Mouse (Mus musculus) liver, adult 2 months (tissue): Measurements from ENCODE around the gene Mfsd12. TPM values are rescaled to one million over a fixed set of nuclear protein-coding genes. Genes with fewer than 3 reads are reported as not detected.

Experiments
- DNase-seq: peaks from one replicate; pipeline ENCODE4 v3.0.0-alpha.2; 2011; ENCODE audit warnings: low read depth, low spot score; ENCODE audit errors: extremely low read depth
- H3K27ac ChIP-seq: fragments of 200-500 bp; replicated peaks from 2 replicates; pipeline ENCODE4 v1.5.1; 2012; ENCODE audit warnings: low read depth, mild to moderate bottlenecking, control low read depth, inconsistent platforms, low read length; ENCODE audit not compliant: insufficient read depth
- H3K27me3 ChIP-seq: fragments of 200-500 bp; 2 replicates; pipeline ENCODE4 v1.6.1; 2012; ENCODE audit warnings: mild to moderate bottlenecking, moderate library complexity, low read length, inconsistent platforms; ENCODE audit not compliant: control insufficient read depth, insufficient read depth
- H3K36me3 ChIP-seq: fragments of 200-500 bp; 2 replicates; pipeline ENCODE4 v1.6.1; 2012; ENCODE audit warnings: low read length, inconsistent platforms; ENCODE audit not compliant: control insufficient read depth, insufficient read depth
- H3K4me1 ChIP-seq: fragments of 200-500 bp; 2 replicates; pipeline ENCODE4 v1.6.1; 2011; ENCODE audit warnings: low read length; ENCODE audit not compliant: control insufficient read depth, insufficient read depth
- H3K4me3 ChIP-seq: fragments of 200-500 bp; 2 replicates; pipeline ENCODE4 v1.5.1; 2011; ENCODE audit warnings: low read depth, mild to moderate bottlenecking, control low read depth, low read length, moderate library complexity; ENCODE audit not compliant: insufficient read depth
- H3K79me2 ChIP-seq: fragments of 200-500 bp; 2 replicates; pipeline ENCODE4 v1.6.1; 2012; ENCODE audit warnings: inconsistent platforms, mild to moderate bottlenecking, low read length, moderate library complexity; ENCODE audit not compliant: control insufficient read depth, insufficient read depth
- H3K9ac ChIP-seq: fragments of 200-500 bp; 2 replicates; pipeline ENCODE4 v1.6.1; 2012; ENCODE audit warnings: low read depth, mild to moderate bottlenecking, control low read depth, inconsistent platforms, low read length
- CTCF ChIP-seq: fragments of 200-500 bp; IDR thresholded peaks from 2 replicates; pipeline ENCODE4 v1.5.1; 2011; ENCODE audit warnings: low read depth, low read length, control low read depth
- POLR2A ChIP-seq: fragments of 200-500 bp; IDR thresholded peaks from 2 replicates; pipeline ENCODE4 v1.6.1; 2011; ENCODE audit warnings: low read length, control low read depth; ENCODE audit not compliant: insufficient read depth; ENCODE audit errors: extremely low read depth
- WGBS: fragments of 180-500 bp; shearing (Covaris S2); methylation state at CpG from one replicate; pipeline ENCODE4 v1.1.7; 2018; 5-methylcytosine and 5-hydroxymethylcytosine counted together
- polyA plus RNA-seq: library from polyadenylated mRNA; depleted of rRNA; stranded (reverse); fragments of >200 nt; gene quantifications from 2 replicates; pipeline ENCODE4 v1.2.3, GENCODE M21; 2012
- total RNA-seq: library from RNA; depleted of rRNA; stranded (reverse); fragments of >200 nt; gene quantifications from 2 replicates; pipeline ENCODE4 v1.2.3, GENCODE M21; 2014

Gene Mfsd12
- total and polyA plus RNA-seq, 2 experiments = 5.3 to 12.8 TPM

GRCm38 (mm10) chr10:81346453-81347067 lies 10.7 kb upstream of the Mfsd12 start:
- Histone ChIP-seq H3K36me3 (no peaks in the 10 kb centered on the region; the same call in 1 of the 2 replicates), H3K4me3 (peak overlapping the region; percentile 47; the same call in 1 of the 2 replicates), H3K4me1 (peaks cover 17% of the 10 kb centered on the region; the same call in 1 of the 2 replicates), H3K9ac (peak overlapping the region; percentile 56), H3K79me2 (no peaks in the 10 kb centered on the region), H3K27me3 (peaks cover 8% of the 10 kb centered on the region), H3K27ac (peak overlapping the region; percentile 63)
- 26% methylated on average over 55 of the region's 55 CpGs for WGBS
- peak; percentile 80 for DNase-seq
- peak; percentile 53; the same call in 1 of the 2 replicates for TF ChIP-seq POLR2A
- peak; percentile 46 for TF ChIP-seq CTCF

- H3K27ac ChIP-seq = no peak overlapping the region
- no peaks in the 10 kb centered on the region; the same call in 1 of the 2 replicates for H3K36me3 ChIP-seq
- no peak for TF ChIP-seq POLR2A
- TF ChIP-seq CTCF = no peak
- 41% methylated on average over 12 of the region's 12 CpGs for WGBS
- peaks cover 17% of the 10 kb centered on the region; the same call in 1 of the 2 replicates for H3K4me1 ChIP-seq
- H3K9ac ChIP-seq = peak overlapping the region; percentile 93; the same call in 1 of the 2 replicates
- DNase-seq = no peak
- no peaks in the 10 kb centered on the region for H3K79me2 ChIP-seq
- H3K4me3 ChIP-seq = no peak overlapping the region
- H3K27me3 ChIP-seq = no peaks in the 10 kb centered on the region
Measured at GRCm38 (mm10) chr10:81349146-81349545, 8.1 kb upstream of the Mfsd12 start.

GRCm38 (mm10) chr10:81349961-81350350 lies 7.3 kb upstream of the Mfsd12 start:
- H3K79me2 ChIP-seq = no peaks in the 10 kb centered on the region
- peak overlapping the region; percentile 93 for H3K9ac ChIP-seq
- peak overlapping the region; percentile 91 for H3K4me3 ChIP-seq
- no peak for DNase-seq
- peaks cover 17% of the 10 kb centered on the region; the same call in 1 of the 2 replicates for H3K4me1 ChIP-seq
- WGBS = 2% methylated on average over 29 of the region's 29 CpGs
- no peaks in the 10 kb centered on the region; the same call in 1 of the 2 replicates for H3K36me3 ChIP-seq
- H3K27me3 ChIP-seq = no peaks in the 10 kb centered on the region
- TF ChIP-seq POLR2A = no peak
- no peak for TF ChIP-seq CTCF
- H3K27ac ChIP-seq = peak overlapping the region; percentile 54

GRCm38 (mm10) chr10:81350351-81351063 lies 6.8 kb upstream of the Mfsd12 start, which contains the start of gene Hmg20b:
Hmg20b (minus strand) TSS chr10:81350480.
- Histone ChIP-seq H3K4me3 (peak within 1 kb of the TSS; percentile 91), H3K9ac (peak within 1 kb of the TSS; percentile 93), H3K4me1 (peaks cover 17% of the 10 kb centered on the region; the same call in 1 of the 2 replicates), H3K27me3 (no peaks in the 10 kb centered on the region), H3K36me3 (no peaks in the 10 kb centered on the region; the same call in 1 of the 2 replicates), H3K27ac (peak within 1 kb of the TSS; percentile 87), H3K79me2 (no peaks in the 10 kb centered on the region)
- peak; percentile 94 for DNase-seq
- WGBS = under 1% methylated on average over 54 of the region's 54 CpGs
- peak; percentile 76; the same call in 1 of the 2 replicates for TF ChIP-seq CTCF
- no peak for TF ChIP-seq POLR2A

GRCm38 (mm10) chr10:81351678-81352291 lies 5.5 kb upstream of the Mfsd12 start:
- no peak for DNase-seq
- H3K27ac ChIP-seq = no peak overlapping the region
- no peaks in the 10 kb centered on the region for H3K27me3 ChIP-seq
- no peak overlapping the region for H3K9ac ChIP-seq
- 35% methylated on average over 9 of the region's 9 CpGs for WGBS
- no peak overlapping the region for H3K4me3 ChIP-seq
- H3K4me1 ChIP-seq = peaks cover 16% of the 10 kb centered on the region; the same call in 1 of the 2 replicates
- H3K79me2 ChIP-seq = no peaks in the 10 kb centered on the region
- TF ChIP-seq CTCF (no peak), POLR2A (no peak)
- no peaks in the 10 kb centered on the region; the same call in 1 of the 2 replicates for H3K36me3 ChIP-seq
